Mouse (Mus musculus) NIH3T3 (cell line): ENCODE data around the gene Hnrnpm.
"Not testable (repeated sequence)": the region's sequence is repeated elsewhere in the genome, so short reads cannot be mapped to it uniquely, and the experiment has no call there.

ENCODE experiments used
- DNase-seq: peaks from one replicate; pipeline ENCODE4 v3.0.0-alpha.2; 2012; ENCODE audit warnings: low read depth

Gene Hnrnpm

DNA sequence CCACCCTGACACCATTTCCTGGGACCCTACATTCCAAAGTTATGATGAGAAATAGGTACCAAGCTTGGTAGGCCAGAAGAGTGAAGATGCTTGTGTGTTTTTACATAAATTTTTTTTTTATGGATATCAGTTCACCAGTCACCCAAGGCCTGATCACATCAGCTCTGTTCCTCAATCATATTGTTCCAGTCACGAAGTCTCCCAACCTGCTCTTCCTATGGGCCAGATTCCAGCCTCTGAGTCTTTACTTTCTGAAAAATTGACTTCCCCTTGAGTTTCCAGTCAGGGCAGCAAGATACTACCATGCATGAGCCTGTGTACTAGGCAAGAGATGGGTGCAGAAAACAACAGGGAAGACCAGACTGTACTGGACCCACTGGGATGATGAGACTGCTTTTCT lies at the start of gene Hnrnpm:
TSS of gene Hnrnpm (minus strand) at position 101 of the 400 bp plus-strand sequence.
- no peak for DNase-seq

DNA sequence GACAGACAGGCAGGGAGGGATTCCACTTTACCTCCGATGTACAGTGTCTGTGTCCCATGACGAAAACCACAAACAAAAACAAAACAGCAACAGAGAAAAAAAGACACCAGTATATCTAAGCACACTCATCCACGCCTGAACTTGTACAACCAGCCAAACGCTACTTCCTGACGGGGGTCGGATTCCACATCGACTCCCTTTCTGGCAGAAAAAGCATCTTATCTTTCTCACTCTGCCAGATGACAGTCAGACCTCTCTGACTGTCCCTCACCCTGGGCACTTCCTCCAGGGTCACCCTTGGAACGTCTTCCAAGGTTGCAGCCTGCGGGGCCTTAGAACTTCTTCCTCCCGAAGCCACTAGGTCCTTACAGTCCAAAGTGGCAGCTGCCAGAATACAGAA lies 46.9 kb upstream of the Hnrnpm start:
- not testable (repeated sequence) for DNase-seq

- DNase-seq, result not testable (repeated sequence)
Observed at GRCm38 (mm10) chr17:33732556-33733083, 46.0 kb upstream of the Hnrnpm start.

- peak; percentile 76 for DNase-seq
Observed at GRCm38 (mm10) chr17:33729215-33729614, 42.6 kb upstream of the Hnrnpm start.

DNA sequence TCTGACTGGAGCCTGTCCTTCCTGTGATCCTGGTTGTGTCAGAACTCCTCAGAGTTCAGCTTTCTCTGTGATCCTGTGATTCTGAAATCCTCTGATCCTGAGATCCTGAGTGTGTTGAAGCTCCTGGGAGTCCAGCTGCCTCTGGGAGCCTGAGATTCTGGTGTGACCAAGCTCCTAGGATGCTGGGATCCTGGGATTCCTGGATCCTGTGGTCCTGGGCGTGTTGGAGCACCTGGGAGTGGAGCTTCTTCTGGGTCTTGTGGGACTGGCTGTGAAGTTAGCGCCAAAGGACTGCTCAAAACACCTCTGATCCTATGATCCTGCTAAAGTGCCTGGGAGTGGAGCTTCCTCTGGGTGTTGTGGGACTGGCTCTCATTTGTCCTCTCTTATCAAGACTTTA lies 41.7 kb upstream of the Hnrnpm start:
- DNase-seq, result no peak

DNA sequence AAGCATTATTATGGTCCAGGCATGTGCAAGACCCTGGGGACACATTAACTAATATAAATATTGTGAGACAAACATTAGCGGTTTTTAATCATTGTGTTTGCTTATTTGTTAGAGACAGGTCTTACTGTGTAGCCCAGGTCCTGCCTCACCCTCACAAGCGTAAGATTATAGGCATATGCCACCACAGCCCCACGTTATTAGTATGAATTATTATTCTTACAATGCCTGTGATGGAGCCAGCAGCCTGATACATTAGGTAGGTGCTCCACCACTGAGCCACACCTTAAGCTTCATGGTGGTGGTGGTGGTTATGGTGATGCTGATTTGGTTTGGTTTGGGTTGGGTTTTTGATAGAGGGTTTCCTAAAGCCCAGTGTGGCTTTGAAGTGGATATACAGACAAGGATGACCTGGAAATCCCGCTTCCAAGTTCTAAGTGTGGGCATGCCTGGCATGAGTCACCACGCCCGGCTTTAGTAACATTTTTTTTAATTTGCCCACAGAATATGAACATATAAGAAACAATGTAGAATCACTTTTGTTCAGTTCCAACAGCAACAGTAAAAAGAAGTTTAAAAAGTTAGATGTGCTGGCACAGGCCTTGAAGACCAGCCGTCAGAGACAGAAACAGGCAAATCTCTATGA lies 33.2 kb upstream of the Hnrnpm start:
- peak; percentile 30 for DNase-seq

- peak; percentile 10 for DNase-seq
Observed at GRCm38 (mm10) chr17:33718944-33719725, 32.5 kb upstream of the Hnrnpm start.

DNA sequence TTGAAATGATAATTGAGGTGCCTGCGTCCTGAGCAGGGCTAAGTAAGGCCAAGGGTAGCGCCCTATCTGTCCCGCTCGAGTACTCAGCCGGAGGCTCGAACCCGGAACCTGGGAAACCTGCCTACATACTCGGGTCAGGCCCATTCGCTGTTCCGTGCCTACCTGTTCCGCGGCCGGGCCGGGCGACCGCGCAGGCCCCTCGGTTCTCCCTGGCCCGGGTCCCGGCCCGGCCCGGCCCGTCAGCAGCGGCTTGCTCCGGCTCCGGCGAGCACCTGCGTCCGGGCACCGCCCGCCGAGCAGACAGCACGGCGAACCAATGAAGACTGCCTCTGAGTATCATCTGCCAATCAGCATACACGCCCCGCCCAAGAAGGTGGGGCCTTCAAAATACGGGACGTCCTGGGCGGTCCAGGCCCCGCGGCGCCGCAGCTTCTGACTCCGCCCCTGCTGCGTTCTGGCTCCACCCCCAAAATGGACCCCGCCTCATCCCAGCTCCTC lies 31.8 kb upstream of the Hnrnpm start, which contains the start of gene March2:
TSS of gene March2 (minus strand) at position 287 of the 498 bp plus-strand sequence.
- peak; percentile 99 for DNase-seq

- DNase-seq, result no peak
Observed at GRCm38 (mm10) chr17:33717982-33718381, 31.3 kb upstream of the Hnrnpm start.

DNA sequence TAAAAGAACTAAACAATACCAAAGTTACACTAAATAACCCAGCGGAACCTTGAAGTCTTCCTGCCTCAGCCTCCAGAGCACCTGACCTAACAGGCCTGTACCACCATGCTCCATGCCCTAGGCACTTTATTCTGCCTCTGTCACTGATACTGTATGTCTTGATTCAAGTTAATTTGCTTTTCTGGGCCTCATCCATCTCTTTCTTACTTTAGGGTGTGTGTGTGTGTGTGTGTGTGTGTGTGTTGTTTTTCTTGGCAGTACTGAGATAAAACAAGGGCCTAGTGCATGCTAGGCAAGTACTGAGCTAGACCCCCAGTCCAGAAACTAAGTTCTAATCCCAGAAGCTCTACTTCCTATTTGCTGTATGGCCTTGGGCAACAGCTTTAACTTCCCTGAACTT lies 30.6 kb upstream of the Hnrnpm start:
- DNase-seq, result no peak

GRCm38 (mm10) chr17:33714779-33715178 lies 28.1 kb upstream of the Hnrnpm start:
- no peak for DNase-seq

GRCm38 (mm10) chr17:33713271-33713670 lies 26.6 kb upstream of the Hnrnpm start:
- DNase-seq, result no peak

GRCm38 (mm10) chr17:33709834-33710233 lies 23.2 kb upstream of the Hnrnpm start:
- no peak for DNase-seq

GRCm38 (mm10) chr17:33703091-33703490 lies 16.4 kb upstream of the Hnrnpm start:
- no peak for DNase-seq

- no peak for DNase-seq
Observed at GRCm38 (mm10) chr17:33702178-33702577, 15.5 kb upstream of the Hnrnpm start.

DNA sequence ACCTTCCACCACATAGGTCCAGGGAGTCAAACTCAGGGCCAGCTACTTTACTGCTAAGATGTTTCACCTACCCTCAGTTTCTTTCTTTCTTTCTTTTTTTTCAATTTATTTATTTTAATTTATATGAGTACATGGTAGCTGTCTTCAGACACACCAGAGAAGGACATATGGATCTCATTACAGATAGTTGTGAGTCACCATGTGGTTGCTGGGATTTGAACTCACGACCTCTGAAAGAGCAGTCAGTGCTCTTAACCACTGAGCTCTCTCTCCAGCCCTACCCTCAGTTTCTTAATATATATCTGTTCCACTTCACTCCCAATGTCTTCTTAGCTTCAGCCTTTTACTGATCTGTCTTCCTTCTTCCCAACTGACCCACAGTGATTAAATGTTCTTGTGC lies 8.8 kb upstream of the Hnrnpm start:
- DNase-seq, result peak; percentile 61

- peak; percentile 99 for DNase-seq
Observed at GRCm38 (mm10) chr17:33685249-33685653, 1.4 kb downstream of the Hnrnpm start.

DNA sequence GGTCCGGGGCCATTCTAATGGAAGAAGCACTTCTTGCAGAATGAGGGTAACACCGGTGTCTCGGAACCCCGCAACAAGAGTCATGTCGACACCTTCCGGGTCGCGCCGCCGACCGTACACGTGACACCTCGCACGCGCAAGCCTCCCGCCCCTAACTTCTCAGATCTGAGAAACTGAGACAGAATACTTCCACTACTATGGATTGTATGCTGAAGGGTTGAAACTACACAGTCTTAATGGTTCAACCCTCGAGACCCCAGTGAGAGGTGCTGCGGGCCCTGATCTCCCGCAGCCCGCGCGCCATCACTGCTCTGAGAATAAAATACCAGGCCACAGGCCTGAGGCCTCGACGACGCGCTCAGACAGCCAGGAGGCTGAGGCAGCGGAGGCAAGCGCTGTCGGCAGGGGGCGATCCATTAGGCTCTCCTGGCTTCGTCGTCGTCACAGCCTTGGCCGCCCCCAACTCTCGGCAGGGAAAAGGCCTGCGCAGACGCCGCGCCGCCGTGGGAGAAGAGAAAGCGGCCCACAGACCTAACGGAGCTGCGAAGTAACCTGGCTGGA lies 1.9 kb downstream of the Hnrnpm start:
- DNase-seq, result peak; percentile 79

DNA sequence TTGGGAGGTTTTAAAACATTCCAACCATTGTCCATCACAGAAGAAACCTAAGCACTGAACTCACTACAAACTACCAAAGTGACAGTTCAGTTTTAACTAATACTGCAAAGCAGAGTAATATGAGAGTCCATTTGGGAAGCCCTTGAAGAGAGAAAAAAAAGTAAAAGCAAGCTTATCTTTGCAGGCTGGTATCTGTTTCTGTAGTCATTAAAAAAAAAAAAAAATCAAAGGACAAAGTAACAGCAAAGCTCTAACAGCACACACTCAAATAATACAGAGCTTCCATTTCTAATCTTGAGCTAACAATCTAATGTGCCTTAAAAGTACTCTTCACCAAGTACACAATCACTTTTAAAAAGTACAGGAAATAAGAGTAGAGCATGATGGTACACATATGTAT lies 4.9 kb downstream of the Hnrnpm start:
- DNase-seq, result no peak

DNA sequence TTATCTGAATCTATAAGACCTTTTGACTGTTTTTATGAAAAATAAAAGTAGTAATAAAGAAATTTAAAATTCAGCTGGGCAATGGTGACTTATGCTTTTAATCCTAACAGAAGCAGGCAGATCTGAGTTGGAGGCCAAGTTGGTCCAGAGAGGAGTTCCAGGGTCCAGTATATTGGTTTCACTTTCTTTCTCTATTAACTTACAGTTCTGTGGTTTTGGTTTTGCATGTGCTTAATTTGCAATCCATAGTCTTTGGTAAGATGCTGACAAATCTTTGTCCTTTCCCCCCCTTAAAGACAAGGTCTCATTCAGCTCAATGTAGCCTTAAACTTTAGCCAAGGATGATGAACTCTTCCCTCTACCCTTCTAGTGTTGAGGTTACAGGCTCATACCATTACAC lies 7.9 kb downstream of the Hnrnpm start:
- peak; percentile 13 for DNase-seq

DNA sequence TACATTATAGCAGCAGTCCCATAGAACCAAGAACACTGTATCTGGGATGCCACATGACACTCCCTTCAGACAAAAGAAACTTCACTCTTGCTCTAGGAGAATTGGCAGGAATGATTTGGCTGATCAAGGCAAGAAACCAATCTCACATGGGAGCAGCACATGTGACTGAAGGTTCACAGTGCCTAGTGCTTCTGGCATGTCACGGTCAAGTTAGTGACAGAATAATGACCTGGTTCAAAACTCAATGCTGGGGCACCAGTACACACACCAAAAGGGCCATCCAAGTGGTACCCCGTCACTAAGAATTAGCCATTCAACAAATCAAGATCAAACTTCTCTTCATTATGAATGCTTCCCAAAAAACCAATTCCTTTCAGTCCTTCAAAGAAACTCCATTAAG lies 10.6 kb downstream of the Hnrnpm start:
- DNase-seq, result no peak

DNA sequence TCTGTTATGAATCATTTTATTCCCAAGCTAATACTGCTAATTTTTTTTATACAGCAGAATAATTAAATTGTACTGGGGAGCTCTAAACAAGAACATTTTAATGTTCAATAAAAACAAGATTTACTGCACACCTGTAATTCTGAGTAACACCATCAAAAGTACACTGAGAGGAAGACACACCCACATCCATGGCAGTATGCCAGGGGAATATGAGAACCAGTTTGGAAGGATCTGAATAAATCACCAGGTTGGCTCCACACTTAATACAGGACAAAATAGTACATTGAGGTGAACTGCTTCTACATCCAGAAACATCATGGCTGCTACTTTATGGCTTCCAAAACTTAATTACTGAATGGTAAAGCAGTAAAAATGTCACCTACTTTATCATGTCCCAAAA lies 11.2 kb downstream of the Hnrnpm start:
- peak; percentile 50 for DNase-seq

- no peak for DNase-seq
Observed at GRCm38 (mm10) chr17:33673837-33674236, 12.8 kb downstream of the Hnrnpm start.
